Mouse (Mus musculus) bone marrow macrophage, adult 2 months (primary cell): Measurements from ENCODE around the gene B3gnt3. TPM values are rescaled to one million over a fixed set of nuclear protein-coding genes. Genes with fewer than 3 reads are reported as not detected.

Experiments used
- H3K27ac ChIP-seq: 2 replicates; pipeline ENCODE4 v1.5.1; 2012; ENCODE audit warnings: low read depth, low read length; ENCODE audit not compliant: insufficient read depth
- H3K4me1 ChIP-seq: 2 replicates; pipeline ENCODE4 v1.6.1; 2012; ENCODE audit warnings: low read length; ENCODE audit not compliant: control insufficient read depth, insufficient read depth
- H3K4me3 ChIP-seq: 2 replicates; pipeline ENCODE4 v1.5.1; 2012; ENCODE audit warnings: mild to moderate bottlenecking, low read length, moderate library complexity; ENCODE audit not compliant: insufficient read depth
- CTCF ChIP-seq: IDR thresholded peaks from 2 replicates; pipeline ENCODE4 v1.5.1; 2012; ENCODE audit warnings: low read depth, mild to moderate bottlenecking, low read length, moderate library complexity
- POLR2A ChIP-seq: IDR thresholded peaks from 2 replicates; pipeline ENCODE4 v1.6.1; 2012; ENCODE audit warnings: mild to moderate bottlenecking, low read depth, low read length, borderline replicate concordance
- polyA plus RNA-seq: library from polyadenylated mRNA; stranded (reverse); fragments of >200 nt; gene quantifications from 2 replicates; pipeline ENCODE4 v1.2.4, GENCODE M21; 2012; ENCODE audit not compliant: missing spikeins, insufficient read depth, insufficient read length

B3gnt3 gene
- polyA plus RNA-seq, 1 experiment, result 24.1 TPM

DNA sequence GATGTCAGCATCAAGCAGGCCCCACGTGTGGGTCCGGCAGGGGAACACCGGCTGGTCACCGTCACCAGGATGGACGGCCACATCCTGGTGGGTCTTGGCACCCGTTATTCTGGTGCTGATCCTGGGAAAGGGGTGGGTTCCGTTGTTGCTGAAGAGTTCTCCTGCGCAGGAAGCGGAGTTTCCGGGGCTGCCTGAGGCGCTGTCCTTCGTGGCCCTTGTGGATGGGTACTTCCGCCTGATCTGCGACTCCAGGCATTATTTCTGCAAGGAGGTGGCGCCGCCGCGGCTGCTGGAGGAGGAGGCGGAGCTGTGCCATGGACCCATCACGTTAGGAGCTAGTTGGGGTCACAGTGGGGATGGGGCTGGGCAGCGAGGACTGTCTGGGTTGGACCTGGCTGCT is 21.1 kb downstream of the B3gnt3 start:
- no peak overlapping the region for H3K4me3 ChIP-seq
- no peak overlapping the region for H3K27ac ChIP-seq
- peaks cover 14% of the 10 kb centered on the region for H3K4me1 ChIP-seq
- TF ChIP-seq CTCF (no peak), POLR2A (no peak)

DNA sequence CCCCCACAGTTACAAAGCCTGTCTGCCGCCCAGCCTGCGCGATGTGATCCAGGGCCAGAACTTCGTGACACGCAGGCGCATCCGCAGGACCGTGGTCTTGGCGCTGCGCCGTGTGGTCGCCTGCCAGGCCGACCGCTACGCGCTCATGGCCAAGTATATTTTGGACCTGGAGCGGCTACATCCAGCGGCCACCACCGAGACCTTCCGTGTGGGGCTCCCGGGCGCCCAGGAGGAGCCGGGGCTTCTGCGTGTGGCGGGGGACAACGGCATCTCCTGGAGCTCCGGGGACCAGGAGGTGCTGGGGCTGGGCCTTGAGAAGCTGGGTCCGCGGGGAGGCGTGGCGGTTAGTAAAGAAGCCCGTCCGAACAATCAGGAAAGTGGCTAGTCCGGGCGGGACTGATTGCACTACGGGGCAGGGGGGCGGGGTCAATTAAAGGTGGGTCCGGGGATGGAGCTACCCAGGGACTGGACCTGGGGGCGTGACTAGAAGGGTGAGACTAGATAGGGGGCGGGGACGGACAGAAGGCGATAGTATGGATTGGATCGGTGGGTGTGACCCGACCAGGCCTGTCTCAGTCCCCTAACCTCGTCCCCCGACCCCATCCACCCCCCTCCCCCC is 21.9 kb downstream of the B3gnt3 start:
- no peak for TF ChIP-seq POLR2A
- TF ChIP-seq CTCF, result no peak
- Histone ChIP-seq H3K27ac (no peak overlapping the region), H3K4me1 (peaks cover 15% of the 10 kb centered on the region), H3K4me3 (no peak overlapping the region)

GRCm38 (mm10) chr8:71679116-71679515 is 22.5 kb downstream of the B3gnt3 start:
- no peak overlapping the region for H3K4me3 ChIP-seq
- peaks cover 15% of the 10 kb centered on the region for H3K4me1 ChIP-seq
- TF ChIP-seq CTCF (no peak), POLR2A (no peak)
- H3K27ac ChIP-seq, result no peak overlapping the region

DNA sequence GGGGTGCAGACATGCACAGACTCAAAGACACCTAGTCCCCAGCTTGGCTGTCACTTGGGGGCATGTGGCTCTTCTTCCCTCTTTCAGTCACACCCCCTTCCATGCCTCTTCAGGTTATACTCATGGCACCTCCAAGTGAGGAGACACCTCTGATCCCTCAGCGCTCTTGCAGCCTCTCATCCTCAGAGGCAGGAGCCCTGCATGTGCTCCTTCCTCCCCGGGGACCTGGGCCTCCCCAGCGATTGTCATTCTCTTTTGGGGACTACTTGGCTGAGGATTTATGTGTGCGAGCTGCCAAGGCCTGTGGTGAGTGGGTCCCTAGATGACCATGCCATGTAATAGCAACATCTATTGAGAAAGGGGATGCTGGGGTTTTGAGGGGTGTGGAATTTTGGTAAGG is 23.4 kb downstream of the B3gnt3 start:
- Histone ChIP-seq H3K27ac (no peak overlapping the region), H3K4me3 (no peak overlapping the region), H3K4me1 (peaks cover 15% of the 10 kb centered on the region)
- TF ChIP-seq CTCF, result no peak
- TF ChIP-seq POLR2A, result no peak

GRCm38 (mm10) chr8:71677555-71677954 is 24.0 kb downstream of the B3gnt3 start:
- Histone ChIP-seq H3K27ac (no peak overlapping the region), H3K4me1 (peaks cover 15% of the 10 kb centered on the region), H3K4me3 (no peak overlapping the region)
- no peak for TF ChIP-seq CTCF
- TF ChIP-seq POLR2A, result no peak

- peak overlapping the region; percentile 65 for H3K27ac ChIP-seq
- peaks cover 15% of the 10 kb centered on the region for H3K4me1 ChIP-seq
- TF ChIP-seq POLR2A (no peak), CTCF (no peak)
- H3K4me3 ChIP-seq, result peak overlapping the region; percentile 93
These were observed 24.8 kb downstream of the B3gnt3 start for GRCm38 (mm10) chr8:71676803-71677202.

DNA sequence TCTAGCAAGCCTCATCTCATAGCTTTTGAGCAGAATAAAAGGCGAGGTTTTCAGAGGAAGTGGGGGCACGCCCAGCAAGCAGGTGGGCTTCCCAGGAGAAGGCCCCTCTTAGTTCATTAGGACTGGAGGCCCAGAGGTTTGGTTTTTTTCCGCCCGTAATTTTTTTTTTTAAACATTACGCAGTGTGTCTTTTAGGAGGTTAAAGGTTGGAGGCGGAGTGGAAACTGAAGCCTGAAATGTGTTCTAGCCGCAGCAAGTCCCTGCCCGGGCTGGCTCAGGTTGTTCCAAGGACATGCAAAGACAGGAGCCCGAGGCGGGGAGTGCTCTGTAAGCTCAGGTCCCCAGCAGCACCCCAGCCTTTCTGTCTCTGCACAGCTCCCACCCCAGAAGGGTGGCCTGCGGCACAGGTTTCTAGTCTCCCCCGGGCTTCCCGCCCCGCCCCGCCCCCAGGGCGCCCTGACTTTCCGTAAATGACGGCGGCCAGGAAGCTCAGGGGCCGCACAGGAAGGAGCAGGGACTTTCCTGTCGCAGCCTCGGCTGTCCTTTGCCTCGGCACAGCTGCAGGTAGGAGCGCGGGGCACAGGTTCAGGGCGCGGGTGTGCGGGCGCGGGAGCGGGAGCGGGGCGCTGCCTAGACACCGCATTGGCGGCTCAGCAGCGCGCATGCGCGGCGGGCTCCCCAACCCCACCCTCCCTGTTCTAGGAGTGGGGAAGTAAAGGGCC is 25.4 kb downstream of the B3gnt3 start, which contains the start of gene Jak3:
Gene Jak3, plus strand, starts transcription at position 277 of the 722 bp plus-strand sequence.
- peak within 1 kb of the TSS; percentile 65 for H3K27ac ChIP-seq
- no peak for TF ChIP-seq POLR2A
- TF ChIP-seq CTCF, result no peak
- peak within 1 kb of the TSS; percentile 93 for H3K4me3 ChIP-seq
- peaks cover 15% of the 10 kb centered on the region for H3K4me1 ChIP-seq

DNA sequence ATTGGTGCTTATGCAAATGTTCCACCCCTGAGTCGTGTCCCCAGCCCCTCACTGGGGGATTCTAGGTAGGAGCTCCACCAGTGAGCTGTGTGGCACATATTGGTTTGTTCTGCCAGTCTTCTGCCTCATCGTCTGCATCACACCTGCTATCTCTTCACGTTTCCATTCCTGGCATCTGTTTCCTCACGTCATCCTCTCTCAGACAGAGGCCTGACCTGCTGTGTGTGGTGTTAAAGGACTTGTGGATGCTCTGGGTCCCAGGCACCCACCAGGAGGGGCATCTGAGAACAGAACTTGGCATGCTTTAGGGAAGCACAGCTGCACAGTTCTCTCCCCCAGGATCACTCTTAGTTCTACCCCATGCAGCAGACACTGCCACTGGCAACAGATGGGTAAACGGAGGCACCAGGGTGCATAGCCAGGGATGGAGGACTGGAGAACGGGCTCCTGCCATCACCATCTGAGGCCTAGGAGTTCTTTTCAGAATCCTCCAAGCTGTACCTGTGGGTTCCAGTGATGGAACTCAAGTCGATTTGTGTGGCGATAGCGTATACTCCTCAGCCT is 26.1 kb downstream of the B3gnt3 start:
- no peak for TF ChIP-seq POLR2A
- TF ChIP-seq CTCF, result no peak
- Histone ChIP-seq H3K4me3 (peak overlapping the region; percentile 93), H3K4me1 (peaks cover 15% of the 10 kb centered on the region), H3K27ac (no peak overlapping the region)

DNA sequence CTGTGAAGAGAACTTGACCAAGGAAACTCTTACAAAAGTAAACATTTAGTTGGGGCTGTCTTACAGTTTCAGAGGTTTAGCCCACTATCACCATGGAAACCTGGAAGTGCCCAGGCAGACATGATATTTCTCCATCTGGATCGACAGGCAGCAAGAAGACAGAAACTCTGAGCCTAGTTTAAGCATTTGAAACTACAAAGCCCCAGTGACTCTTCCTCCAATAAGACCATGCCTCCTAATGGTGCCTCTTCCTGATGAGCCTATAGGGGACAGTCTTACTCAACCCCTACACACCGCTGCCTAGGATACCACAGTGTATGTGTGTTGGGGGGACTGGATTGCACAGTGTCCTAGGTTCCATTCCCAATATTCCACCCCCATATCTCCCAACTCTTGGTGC is 27.5 kb downstream of the B3gnt3 start:
- TF ChIP-seq CTCF (no peak), POLR2A (no peak)
- no peak overlapping the region for H3K27ac ChIP-seq
- H3K4me1 ChIP-seq, result peaks cover 18% of the 10 kb centered on the region
- no peak overlapping the region for H3K4me3 ChIP-seq

DNA sequence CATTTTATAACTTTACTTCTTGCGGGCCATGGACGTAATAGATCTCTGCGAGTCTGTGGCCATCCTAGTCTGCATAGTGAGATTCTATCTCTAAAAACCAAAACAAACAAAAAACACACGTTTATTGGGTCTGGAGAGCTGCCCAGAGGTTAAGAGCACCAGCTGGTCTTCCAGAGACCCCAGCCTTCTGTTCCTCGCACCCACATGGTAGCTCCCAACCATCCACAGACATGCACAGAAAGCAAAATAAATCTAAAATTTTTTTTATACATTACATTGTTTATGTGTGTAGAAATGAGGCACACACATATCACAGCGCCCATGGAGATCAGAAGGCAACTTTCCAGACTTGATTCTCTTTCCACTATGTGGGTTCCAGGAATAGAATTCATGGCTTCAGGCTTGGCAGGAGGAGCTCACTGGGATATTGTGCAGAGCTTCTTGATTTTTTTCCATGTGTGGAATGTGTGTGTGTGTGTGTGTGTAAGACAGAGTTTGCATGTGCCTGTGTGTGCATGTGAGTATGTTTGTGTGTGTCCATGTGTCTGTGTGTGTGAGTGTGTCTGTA is 29.3 kb downstream of the B3gnt3 start:
- H3K27ac ChIP-seq, result no peak overlapping the region
- peaks cover 23% of the 10 kb centered on the region for H3K4me1 ChIP-seq
- TF ChIP-seq POLR2A (no peak), CTCF (no peak)
- H3K4me3 ChIP-seq, result peak overlapping the region; percentile 75
